Mouse (Mus musculus) heart, postnatal 36 days (tissue): ENCODE measurements at regions not wholly inside any gene's neighbourhood (a gene's known extent, or its start where the extent isn't known, plus 50 kb on each side); places are given as distances from the start of the nearest gene placed in this dataset.
"Not testable (repeated sequence)": the region's sequence is repeated elsewhere in the genome, so short reads cannot be mapped to it uniquely, and the experiment has no call there.

Experiments
- DNase-seq, 2 experiments: peaks; one replicate each; pipeline ENCODE4 v3.0.0; 2021 to 2022
- intact Hi-C: fragments of 180-260 bp; cut with DNase I; formaldehyde crosslinking; loops from one replicate; pipeline ENCODE4 v1.15.1; 2025

DNA sequence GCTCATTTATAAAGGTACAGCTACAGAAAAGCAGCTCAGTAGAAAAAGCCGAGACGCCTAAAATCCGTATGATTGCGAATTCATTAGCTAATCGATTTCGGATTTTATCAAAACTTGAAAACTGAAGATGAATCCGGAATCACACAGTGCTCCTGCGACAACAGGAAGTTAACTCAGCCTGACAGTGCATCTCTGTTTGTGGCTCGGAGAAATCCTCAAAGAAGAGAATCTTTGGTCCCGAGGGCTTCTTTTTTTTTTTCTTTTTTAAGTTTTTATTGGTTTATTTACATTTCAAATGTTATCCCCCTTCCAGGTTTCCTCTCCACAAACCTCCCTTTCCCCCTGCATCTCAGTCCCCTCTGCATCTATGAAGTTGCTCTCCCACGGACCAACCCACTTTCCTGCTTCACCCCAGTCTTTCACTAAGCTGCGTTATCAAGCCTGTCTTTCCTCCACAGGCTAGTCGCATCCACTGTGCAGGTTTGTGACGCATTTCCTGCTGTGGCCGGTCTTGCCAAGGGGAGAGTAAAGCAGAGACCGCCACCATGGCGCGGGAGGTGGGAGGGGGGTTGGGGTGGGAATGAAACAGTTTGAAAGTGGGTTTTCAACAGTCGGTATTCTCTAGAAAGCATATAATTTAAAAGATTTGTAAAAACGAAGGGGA is 593.4 kb upstream of the Snrpn start:
- intact Hi-C loops, DNase-seq: not testable (repeated sequence)

DNA sequence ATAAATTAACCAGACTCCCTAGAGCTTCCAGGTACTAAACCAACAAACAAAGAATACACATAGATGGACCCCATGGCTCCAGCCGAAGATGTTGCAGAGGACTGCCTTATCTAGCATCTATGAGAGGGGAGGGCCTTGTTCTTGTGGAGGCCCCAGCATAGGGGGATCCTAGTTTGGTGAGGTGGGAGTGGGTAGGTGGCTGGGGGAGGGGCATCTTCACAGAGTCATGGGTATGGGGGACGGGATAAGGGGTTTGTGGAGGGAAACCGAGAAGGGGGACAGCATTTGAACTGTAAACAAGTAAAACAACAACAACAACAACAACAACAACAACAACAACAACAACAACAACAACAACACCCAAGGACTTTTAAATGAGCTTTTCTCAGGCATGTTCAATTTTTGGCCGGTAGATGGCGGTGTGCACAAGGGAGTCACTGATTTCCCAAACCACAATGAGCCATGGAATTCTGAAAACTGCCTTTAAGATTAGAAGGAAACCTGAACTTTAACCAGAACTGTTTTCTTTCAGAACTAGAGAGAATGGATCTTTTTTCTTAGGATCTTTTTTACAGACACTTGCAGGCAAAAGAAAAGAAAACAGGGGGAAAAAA is 588.2 kb upstream of the Snrpn start:
- intact Hi-C loops, result loop anchor here (10.0 kb wide), 1 partner anchor 1657 kb away; no protein-coding TSS in a partner anchor
- not testable (repeated sequence) for DNase-seq
